Mouse (Mus musculus) megakaryocyte-erythroid progenitor cell, adult 5 weeks (primary cell): ENCODE measurements around the gene Dnajc30. TPM values are rescaled to one million over a fixed set of nuclear protein-coding genes. Genes with fewer than 3 reads are reported as not detected.

ENCODE experiments used
- polyA plus RNA-seq: library from polyadenylated mRNA; stranded (reverse); fragments of >175 nt; gene quantifications from 2 replicates; pipeline ENCODE4 v1.2.3, GENCODE M21; 2012

Gene Dnajc30
- polyA plus RNA-seq, result 42.4 and 52.4 TPM in 2 replicates

DNA sequence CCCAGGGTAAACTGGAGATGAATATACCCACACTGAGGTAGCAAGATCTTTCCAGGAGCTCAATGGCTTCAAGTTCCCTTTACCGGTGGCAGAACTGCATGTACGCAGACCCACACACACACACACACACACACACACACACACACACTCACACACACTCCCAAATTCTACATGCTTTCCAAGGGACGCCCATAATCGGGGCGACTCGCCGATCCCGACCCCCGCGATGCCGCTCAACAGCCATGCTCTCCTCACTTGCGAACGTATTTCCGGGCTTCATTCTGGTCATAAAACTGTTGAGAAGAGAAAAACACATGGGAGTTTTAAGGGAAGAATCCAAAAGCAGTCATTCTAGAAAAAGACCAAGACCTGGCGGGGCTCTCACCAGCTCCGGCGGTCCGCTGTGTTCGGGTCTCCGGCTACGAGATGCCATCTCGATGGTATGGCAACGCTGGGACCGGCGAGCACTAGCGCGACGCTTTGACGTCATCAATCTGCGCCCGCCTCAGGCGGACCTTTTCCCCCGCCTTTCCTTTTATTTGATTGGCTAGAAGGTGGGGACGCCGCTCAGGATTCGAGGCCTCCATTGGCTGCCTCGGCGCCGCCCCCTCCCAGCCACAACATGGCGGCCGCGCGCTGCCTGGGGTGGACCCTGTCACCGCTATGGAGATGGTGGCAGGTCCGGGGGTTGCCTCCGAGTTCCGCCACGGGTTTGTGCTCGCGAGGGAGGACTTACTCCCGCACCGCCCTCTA lies at the start of gene Dnajc30:
TSS of gene Dnajc30 (plus strand) at position 574 of the 753 bp plus-strand sequence.

DNA sequence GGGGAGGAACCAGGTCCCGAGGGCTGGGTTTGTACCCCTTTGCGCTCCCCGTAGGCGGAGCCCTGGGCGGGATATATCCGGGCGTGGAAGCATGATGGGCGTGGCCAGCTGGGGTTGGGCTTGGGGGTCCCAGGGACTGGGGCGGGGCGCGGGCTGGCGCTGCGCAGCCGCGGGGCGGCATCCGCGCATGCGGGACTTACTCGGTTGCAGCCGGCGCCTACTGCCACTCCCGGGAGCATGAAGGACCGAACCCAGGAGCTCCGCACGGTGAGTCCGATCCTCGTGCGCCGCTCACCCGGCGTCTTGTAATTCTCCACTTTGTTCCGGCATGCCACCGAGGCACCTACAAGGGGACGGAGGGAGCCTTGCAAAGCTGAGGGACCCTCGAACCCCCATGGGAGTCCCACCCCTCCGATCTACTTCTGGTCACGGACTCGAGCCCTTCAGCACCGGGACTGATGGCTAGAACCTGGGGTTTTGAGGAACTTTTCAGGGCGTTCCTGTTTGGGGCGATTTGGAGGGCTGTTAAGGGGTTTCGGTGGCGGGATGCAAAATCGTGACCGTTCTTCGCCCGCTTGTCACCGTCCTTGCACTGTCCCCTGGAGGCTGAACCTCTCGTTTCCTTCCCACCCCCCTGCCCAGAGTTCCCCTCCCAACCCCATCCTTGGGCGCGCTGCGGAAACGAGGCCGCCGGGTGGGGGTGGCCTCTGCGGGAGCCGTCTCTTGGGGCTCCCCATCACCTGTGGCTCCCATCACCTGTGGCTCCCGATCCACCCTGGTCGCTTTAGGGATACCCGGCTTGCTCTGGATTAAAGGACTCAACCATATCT lies 40.4 kb upstream of the Dnajc30 start, which contains the start of gene Stx1a:
TSS of gene Stx1a (plus strand) at position 139 of the 830 bp plus-strand sequence.

GRCm38 (mm10) chr5:135064909-135065446 lies 976 bp downstream of the Dnajc30 start, which contains the start of gene Bud23:
Gene Bud23 (minus strand): TSS chr5:135064959.

GRCm38 (mm10) chr5:135077564-135078481 lies 13.8 kb downstream of the Dnajc30 start, which contains the start of gene Vps37d:
Gene Vps37d (minus strand): TSS chr5:135078266.

GRCm38 (mm10) chr5:135089653-135090052 lies 25.7 kb downstream of the Dnajc30 start, which contains the start of gene Mlxipl:
Gene Mlxipl (plus strand): TSS chr5:135089890.

Other genes with a start within 250 kb of the Dnajc30 start
- not detected in 2 replicates for gene Tmem270, start 157.5 kb upstream of the Dnajc30 start, polyA plus RNA-seq
- 1.2 and 1.6 TPM in 2 replicates for gene Cldn13, start 148.7 kb upstream of the Dnajc30 start, polyA plus RNA-seq
- 7.8 and 12.3 TPM in 2 replicates for gene Mettl27, start 131.8 kb upstream of the Dnajc30 start, polyA plus RNA-seq
- 0.16 and 0.19 TPM in 2 replicates for gene Cldn4, start 117.3 kb upstream of the Dnajc30 start, polyA plus RNA-seq
- 0.05 and 0.11 TPM in 2 replicates for gene Cldn3, start 78.0 kb upstream of the Dnajc30 start, polyA plus RNA-seq
- 109 and 119 TPM in 2 replicates for gene Abhd11, start 55.0 kb upstream of the Dnajc30 start, polyA plus RNA-seq
- 2.4 and 3.7 TPM in 2 replicates for gene Stx1a, start 40.7 kb upstream of the Dnajc30 start, polyA plus RNA-seq
- 159 and 216 TPM in 2 replicates for gene Bud23, start 757 bp downstream of the Dnajc30 start, polyA plus RNA-seq
- 1.4 and 1.6 TPM in 2 replicates for gene Vps37d, start 14.1 kb downstream of the Dnajc30 start, polyA plus RNA-seq
- gene Mlxipl, start 25.7 kb downstream of the Dnajc30 start, polyA plus RNA-seq, result 0.12 and 0.28 TPM in 2 replicates
- 21.8 and 22.0 TPM in 2 replicates for gene Tbl2, start 85.5 kb downstream of the Dnajc30 start, polyA plus RNA-seq
- gene Bcl7b, start 104.1 kb downstream of the Dnajc30 start, polyA plus RNA-seq, result 48.8 and 61.4 TPM in 2 replicates
- gene Baz1b, start 123.1 kb downstream of the Dnajc30 start, polyA plus RNA-seq, result 31.5 and 36.2 TPM in 2 replicates
- gene Fzd9, start 187.0 kb downstream of the Dnajc30 start, polyA plus RNA-seq, result 3.0 and 4.9 TPM in 2 replicates